Mouse (Mus musculus): Measurements from ENCODE around the gene Ccnk.
A peak's percentile ranks its signal among the peaks of the same experiment; 100 is the strongest.

The Ccnk gene

GRCm38 (mm10) chr12:108221712-108222111, 42.3 kb downstream of the Ccnk start:
- no peak for DNase-seq (ENCODE audit: low spot score in 2 of 2)

GRCm38 (mm10) chr12:108223357-108223756, 44.0 kb downstream of the Ccnk start:
- no peak for DNase-seq (ENCODE audit: low spot score in 2 of 2)

- DNase-seq (ENCODE audit: low spot score in 2 of 2): no peak
Measured at GRCm38 (mm10) chr12:108225781-108226180, 46.4 kb downstream of the Ccnk start.

- no peak for DNase-seq (ENCODE audit: low spot score in 2 of 2)
Measured at GRCm38 (mm10) chr12:108226216-108226615, 46.8 kb downstream of the Ccnk start.

- no peak for DNase-seq (ENCODE audit: low spot score in 2 of 2)
Measured at GRCm38 (mm10) chr12:108226941-108227340, 47.6 kb downstream of the Ccnk start.

- no peak for DNase-seq (ENCODE audit: low spot score in 2 of 2)
Measured at GRCm38 (mm10) chr12:108227527-108227926, 48.1 kb downstream of the Ccnk start.

GRCm38 (mm10) chr12:108230077-108230476, 50.7 kb downstream of the Ccnk start:
- no peak for DNase-seq (ENCODE audit: low spot score in 2 of 2)

- peak; percentile 20 to 46 for DNase-seq (ENCODE audit: low spot score in 2 of 2)
Measured at GRCm38 (mm10) chr12:108230821-108231794, 51.7 kb downstream of the Ccnk start.

- DNase-seq (ENCODE audit: low spot score in 2 of 2): no peak
Measured at GRCm38 (mm10) chr12:108231901-108232300, 52.5 kb downstream of the Ccnk start.

GRCm38 (mm10) chr12:108233736-108234135, 54.4 kb downstream of the Ccnk start:
- no peak for DNase-seq (ENCODE audit: low spot score in 2 of 2)

GRCm38 (mm10) chr12:108234832-108235602, 55.6 kb downstream of the Ccnk start:
- DNase-seq (ENCODE audit: low spot score in 2 of 2): no peak

GRCm38 (mm10) chr12:108235976-108236555, 56.7 kb downstream of the Ccnk start:
- DNase-seq (ENCODE audit: low spot score in 2 of 2): no peak

GRCm38 (mm10) chr12:108237300-108238006, 58.1 kb downstream of the Ccnk start:
- no peak for DNase-seq (ENCODE audit: low spot score in 2 of 2)

- no peak for DNase-seq (ENCODE audit: low spot score in 2 of 2)
Measured at GRCm38 (mm10) chr12:108238395-108239035, 59.1 kb downstream of the Ccnk start.

GRCm38 (mm10) chr12:108239441-108239840, 60.1 kb downstream of the Ccnk start:
- no peak for DNase-seq (ENCODE audit: low spot score in 2 of 2)

- DNase-seq (ENCODE audit: low spot score in 2 of 2): no peak
Measured at GRCm38 (mm10) chr12:108240401-108240890, 61.1 kb downstream of the Ccnk start.

GRCm38 (mm10) chr12:108240953-108241588, 61.7 kb downstream of the Ccnk start:
- DNase-seq (ENCODE audit: low spot score in 2 of 2): no peak

GRCm38 (mm10) chr12:108241626-108242025, 62.2 kb downstream of the Ccnk start:
- no peak for DNase-seq (ENCODE audit: low spot score in 2 of 2)

GRCm38 (mm10) chr12:108242243-108242745, 62.9 kb downstream of the Ccnk start:
- no peak for DNase-seq (ENCODE audit: low spot score in 2 of 2)

- no peak for DNase-seq (ENCODE audit: low spot score in 2 of 2)
Measured at GRCm38 (mm10) chr12:108244778-108245177, 65.4 kb downstream of the Ccnk start.
